In the genomic region with DNA sequence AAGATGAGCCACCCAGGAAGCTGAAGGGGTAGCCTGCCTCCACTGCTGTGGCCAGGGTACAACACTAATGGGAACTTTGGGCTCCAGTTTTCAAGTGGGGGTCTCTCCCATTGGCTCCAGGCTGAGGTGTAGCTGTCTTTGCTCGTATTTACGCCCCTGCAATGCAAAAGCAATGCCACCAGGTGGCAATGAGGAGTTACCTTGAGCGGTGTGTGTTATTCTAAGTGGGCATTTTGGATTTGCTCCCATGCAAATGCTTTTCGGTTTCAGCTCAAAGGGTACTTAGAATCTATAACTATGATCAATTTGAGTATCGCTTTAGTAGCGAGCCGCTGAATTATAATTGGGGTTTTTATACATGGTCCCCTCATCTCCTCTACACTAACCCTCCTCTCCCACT, we compare ENCODE assay signal across 9 mouse cellular contexts. TPM values are rescaled to one million over a fixed set of nuclear protein-coding genes. Genes with fewer than 3 reads are reported as not detected.
DNase-seq lines count a peak whose midpoint lies in the region; ATAC-seq and TF ChIP-seq lines count a peak whose summit lies in the region.
"Had no signal": no experiment of that assay in that cellular context is flagged by ENCODE, and none has a peak within 500 bp of the region (broad histone marks: within the 10 kb centered on the region; RNA-seq: fewer than 3 reads in every experiment).

No protein-coding gene starts in this region.

- intact Hi-C loops in left cerebral cortex, postnatal 10 days (cut with DNase I): loop anchor here (2.0 to 5.0 kb wide), 3 partner anchors 44 to 108 kb away; partner anchors contain the start of gene Spsb4

- H3K9me3 ChIP-seq in midbrain, postnatal 0 days (ENCODE audit: low read length): no peaks in the 10 kb centered on the region
- H3K9me3 ChIP-seq: G1E had no signal

- H3K27me3 ChIP-seq in midbrain, postnatal 0 days (ENCODE audit: insufficient read depth, low read length): no peaks in the 10 kb centered on the region

- peak; percentile 8 for DNase-seq in cerebellum, adult 9-10 months
- DNase-seq in cerebellum, adult 18-20 months: no peak
- peak; percentile 40 to 55 for DNase-seq in left cerebral cortex, postnatal 10 days (ENCODE audit: extremely low spot score in 1 of 2, low spot score in 2 of 2)
- no peak for DNase-seq in left cerebral cortex, adult 11 months (ENCODE audit: low spot score)
- DNase-seq in T-cell, adult 2 months (ENCODE audit: low spot score): peak; percentile 31
- DNase-seq in kidney, postnatal 14 days: peak; percentile 71
- peak; percentile 76 for DNase-seq in midbrain, postnatal 0 days (ENCODE audit: low spot score)
- DNase-seq in adrenal gland, postnatal 25 days: no peak

- H3K36me3 ChIP-seq in midbrain, postnatal 0 days (ENCODE audit: insufficient read depth, low read length): no peaks in the 10 kb centered on the region
- H3K36me3 ChIP-seq: G1E had no signal

- H3K4me1 ChIP-seq in midbrain, postnatal 0 days (ENCODE audit: insufficient read depth, low read length): peaks cover 7% of the 10 kb centered on the region

- WGBS in midbrain, postnatal 0 days: 66% methylated on average over 7 of the region's 7 CpGs

- H3K4me2 ChIP-seq in midbrain, postnatal 0 days (ENCODE audit: low read depth, low read length, poor library complexity, severe bottlenecking): no peak overlapping the region

- H3K27ac ChIP-seq in midbrain, postnatal 0 days (ENCODE audit: low read depth, low read length): no peak overlapping the region

- H3K4me3 ChIP-seq in midbrain, postnatal 0 days (ENCODE audit: low read depth, low read length): no peak overlapping the region

- no peak for ATAC-seq in midbrain, postnatal 0 days (ENCODE audit: low FRiP score)

- H3K9ac ChIP-seq in midbrain, postnatal 0 days (replicated peaks; ENCODE audit: low read length, poor library complexity, severe bottlenecking): no peak overlapping the region

- TF ChIP-seq CTCF in midbrain, postnatal 0 days (IDR thresholded peaks at IDR 0.05): peak; percentile 84

RNA-seq across cellular contexts. Expression of gene Spsb4, which starts 57.6 kb away (rescaled TPM):
- total RNA-seq in left cerebral cortex, postnatal 10 days (2021): 10 to 100 TPM in 1 of 2 experiments, 1 to 10 TPM in 1; 8.7 to 11.6 TPM
- total RNA-seq in midbrain, postnatal 0 days (2014; rRNA removed): 37.7 and 38.9 TPM in 2 replicates
- 21.2 and 24.1 TPM in 2 replicates for polyA plus RNA-seq in midbrain, postnatal 0 days (2015; fragmentation: Nextera tagmentation; extraction: Ambion mirVana)
- 0.86 and 1.2 TPM in 2 replicates for total RNA-seq in adrenal gland, postnatal 25 days (2021)
- total RNA-seq: G1E had no signal
- polyA plus RNA-seq: G1E had no signal

Comparison
In these comparisons a context has a peak if more than half of its experiments do, and no peak if none do; other contexts are left out.
1. DNase-seq: peak in cerebellum, adult 9-10 months (single experiment), left cerebral cortex, postnatal 10 days (2 of 2), T-cell, adult 2 months (single experiment), kidney, postnatal 14 days (single experiment) and midbrain, postnatal 0 days (single experiment); none in cerebellum, adult 18-20 months (0 of 2), left cerebral cortex, adult 11 months (single experiment) and adrenal gland, postnatal 25 days (single experiment).